Comparison of ENCODE assay signal across 25 mouse cellular contexts in genomic region chr12:49921608-49922007, GRCm38 (mm10).
DNase-seq lines count a peak whose midpoint lies in the region; ATAC-seq and TF ChIP-seq lines count a peak whose summit lies in the region.
"Had no signal": no experiment of that assay in that cellular context is flagged by ENCODE, and none has a peak within 500 bp of the region (broad histone marks: within the 10 kb centered on the region; RNA-seq: fewer than 3 reads in every experiment).

No protein-coding gene starts in this region.

- no peaks in the 10 kb centered on the region for H3K36me3 ChIP-seq in liver, embryonic 14.5 days (replicated peaks; ENCODE audit: control insufficient read depth, insufficient read depth, low read depth)
- H3K36me3 ChIP-seq: forebrain, embryonic 15.5 days; heart, embryonic 12.5 days; neural tube, embryonic 15.5 days had no signal

- H3K9ac ChIP-seq in liver, embryonic 14.5 days (replicated peaks): no peak overlapping the region
- H3K9ac ChIP-seq: forebrain, embryonic 15.5 days; heart, embryonic 12.5 days; hindbrain, embryonic 14.5 days; neural tube, embryonic 15.5 days had no signal

- peak; percentile 81 for ATAC-seq in frontal cortex, adult (ENCODE audit: low TSS enrichment)
- ATAC-seq in liver, embryonic 14.5 days (ENCODE audit: insufficient read depth): peak; percentile 39; the same call in 1 of the 2 replicates
- ATAC-seq: forebrain, embryonic 15.5 days; midbrain, embryonic 16.5 days had no signal

- 24% methylated on average over 2 of the region's 2 CpGs for WGBS in liver, embryonic 14.5 days (ENCODE audit: insufficient replicate concordance)

- TF ChIP-seq CTCF in liver, embryonic 14.5 days (IDR thresholded peaks at IDR 0.05; ENCODE audit: low read depth): no peak

- H3K4me2 ChIP-seq in liver, embryonic 14.5 days (ENCODE audit: low read depth): no peak overlapping the region
- H3K4me2 ChIP-seq: forebrain, embryonic 15.5 days; heart, embryonic 12.5 days; hindbrain, embryonic 14.5 days; neural tube, embryonic 15.5 days had no signal

- H3K9me3 ChIP-seq in liver, embryonic 14.5 days (ENCODE audit: control insufficient read depth, low read length): no peaks in the 10 kb centered on the region
- H3K9me3 ChIP-seq: forebrain, embryonic 15.5 days; heart, embryonic 12.5 days; neural tube, embryonic 15.5 days had no signal

- H3K27me3 ChIP-seq in liver, embryonic 14.5 days (ENCODE audit: control insufficient read depth, insufficient read depth, low read length): no peaks in the 10 kb centered on the region
- H3K27me3 ChIP-seq: CH12.LX; forebrain, embryonic 15.5 days; heart, embryonic 12.5 days; neural tube, embryonic 15.5 days had no signal

- H3K27ac ChIP-seq in liver, embryonic 14.5 days: no peak overlapping the region
- H3K27ac ChIP-seq: forebrain, embryonic 15.5 days; hindbrain, embryonic 14.5 days; layer of hippocampus, adult 2 months; neural tube, embryonic 15.5 days had no signal

- no peak for DNase-seq in frontal cortex, postnatal 14 days (ENCODE audit: low spot score in 2 of 2)
- DNase-seq in right cerebral cortex, adult 18-20 months: peak; percentile 9
- DNase-seq in right cerebral cortex, postnatal 14 days: no peak
- no peak for DNase-seq in liver, embryonic 14.5 days (ENCODE audit: low read depth in 3 of 3, low spot score in 3 of 3)
- DNase-seq in gastrocnemius, adult 18-20 months (ENCODE audit: low spot score): no peak
- no peak for DNase-seq in cerebellum, adult 9-10 months
- DNase-seq: adrenal gland, postnatal 14 days; cerebellum, adult 11 months; cerebellum, postnatal 14 days; gastrocnemius, postnatal 10 days; heart, adult 11 months; kidney, adult 8-10 months; kidney, postnatal 14 days; layer of hippocampus, postnatal 36 days; lung, adult 2 months; right cerebral cortex, postnatal 25 days; thymus, postnatal 14 days had no signal

- TF ChIP-seq EP300 in liver, embryonic 14.5 days (IDR thresholded peaks at IDR 0.05; ENCODE audit: low read depth): no peak

- no peaks in the 10 kb centered on the region for H3K4me1 ChIP-seq in liver, embryonic 14.5 days (replicated peaks; ENCODE audit: control insufficient read depth in 2 of 2, insufficient read depth in 2 of 2, low read length in 1 of 2)
- H3K4me1 ChIP-seq: forebrain, embryonic 15.5 days; heart, embryonic 12.5 days; neural tube, embryonic 15.5 days had no signal

- H3K4me3 ChIP-seq in liver, embryonic 14.5 days (ENCODE audit: insufficient read depth in 1 of 2, low read depth in 2 of 2, low read length in 2 of 2): no peak overlapping the region
- H3K4me3 ChIP-seq: forebrain, embryonic 15.5 days; heart, embryonic 12.5 days; layer of hippocampus, adult 2 months; neural tube, embryonic 15.5 days had no signal
